Mouse (Mus musculus): Measurements from ENCODE around the gene Asprv1. TPM values are rescaled to one million over a fixed set of nuclear protein-coding genes. Genes with fewer than 3 reads are reported as not detected.

The Asprv1 gene
- polyA plus RNA-seq, 1 experiment from 2014 or later: 1.3 TPM

GRCm38 (mm10) chr6:86593146-86593897 lies 34.6 kb upstream of the Asprv1 start:
- Histone ChIP-seq H3K4me1 (replicated peaks) (no peaks in the 10 kb centered on the region), H3K36me3 (no peaks in the 10 kb centered on the region), H3K27me3 (no peaks in the 10 kb centered on the region; the same call in none of the 2 replicates), H3K27ac (no peak overlapping the region), H3K9ac (replicated peaks) (no peak overlapping the region), H3K9me3 (0 out of 2 replicates have a peak, but pooled peaks cover 5% of the 10 kb centered on the region), H3K4me2 (no peak overlapping the region), H3K4me3 (replicated peaks) (no peak overlapping the region)
- ATAC-seq (ENCODE audit: insufficient number of reproducible peaks, insufficient read depth, low FRiP score, low TSS enrichment, low read depth): no peak
- WGBS: 82% methylated on average over 10 of the region's 10 CpGs

- Histone ChIP-seq H3K4me3 (replicated peaks) (peak overlapping the region; percentile 17; the same call in 1 of the 2 replicates), H3K36me3 (no peaks in the 10 kb centered on the region), H3K27me3 (no peaks in the 10 kb centered on the region; the same call in none of the 2 replicates), H3K4me1 (replicated peaks) (no peaks in the 10 kb centered on the region), H3K27ac (no peak overlapping the region), H3K9me3 (0 out of 2 replicates have a peak, but pooled peaks cover 5% of the 10 kb centered on the region), H3K9ac (replicated peaks) (no peak overlapping the region), H3K4me2 (peak overlapping the region; percentile 31)
- WGBS: 17% methylated on average over 9 of the region's 9 CpGs
- no peak for ATAC-seq (ENCODE audit: insufficient number of reproducible peaks, insufficient read depth, low FRiP score, low TSS enrichment, low read depth)
Measured at GRCm38 (mm10) chr6:86594636-86595035, 33.3 kb upstream of the Asprv1 start.

- Histone ChIP-seq H3K9me3 (0 out of 2 replicates have a peak, but pooled peaks cover 4% of the 10 kb centered on the region), H3K4me1 (replicated peaks) (peaks cover 8% of the 10 kb centered on the region; the same call in 1 of the 2 replicates), H3K36me3 (no peaks in the 10 kb centered on the region), H3K9ac (replicated peaks) (no peak overlapping the region), H3K4me3 (replicated peaks) (no peak overlapping the region), H3K27ac (no peak overlapping the region), H3K27me3 (no peaks in the 10 kb centered on the region; the same call in none of the 2 replicates), H3K4me2 (no peak overlapping the region)
- ATAC-seq (ENCODE audit: insufficient number of reproducible peaks, insufficient read depth, low FRiP score, low TSS enrichment, low read depth): no peak
- WGBS: 84% methylated on average over 17 of the region's 17 CpGs
Measured at GRCm38 (mm10) chr6:86595865-86596440, 32.0 kb upstream of the Asprv1 start.

GRCm38 (mm10) chr6:86598742-86599193 lies 29.2 kb upstream of the Asprv1 start:
- 73% methylated on average over 5 of the region's 5 CpGs for WGBS
- 0 out of 2 replicates have a peak, but pooled peaks cover 6% of the 10 kb centered on the region for H3K9me3 ChIP-seq
- no peak overlapping the region for H3K4me3 ChIP-seq (replicated peaks)
- no peaks in the 10 kb centered on the region for H3K36me3 ChIP-seq
- H3K4me2 ChIP-seq: no peak overlapping the region
- H3K4me1 ChIP-seq (replicated peaks): peaks cover 8% of the 10 kb centered on the region; the same call in 1 of the 2 replicates
- H3K27me3 ChIP-seq: no peaks in the 10 kb centered on the region; the same call in none of the 2 replicates
- no peak overlapping the region for H3K9ac ChIP-seq (replicated peaks)
- H3K27ac ChIP-seq: no peak overlapping the region
- ATAC-seq (ENCODE audit: insufficient number of reproducible peaks, insufficient read depth, low FRiP score, low TSS enrichment, low read depth): no peak

GRCm38 (mm10) chr6:86599197-86599596 lies 28.8 kb upstream of the Asprv1 start:
- Histone ChIP-seq H3K27me3 (no peaks in the 10 kb centered on the region; the same call in none of the 2 replicates), H3K9me3 (0 out of 2 replicates have a peak, but pooled peaks cover 6% of the 10 kb centered on the region), H3K27ac (no peak overlapping the region), H3K4me3 (replicated peaks) (no peak overlapping the region), H3K4me1 (replicated peaks) (peaks cover 8% of the 10 kb centered on the region; the same call in 1 of the 2 replicates), H3K4me2 (no peak overlapping the region), H3K9ac (replicated peaks) (no peak overlapping the region), H3K36me3 (no peaks in the 10 kb centered on the region)
- no peak for ATAC-seq (ENCODE audit: insufficient number of reproducible peaks, insufficient read depth, low FRiP score, low TSS enrichment, low read depth)
- WGBS: 15% methylated on average over 4 of the region's 4 CpGs

- 0 out of 2 replicates have a peak overlapping the region, but pooled peaks have one; percentile 5 for H3K27ac ChIP-seq
- ATAC-seq (ENCODE audit: insufficient number of reproducible peaks, insufficient read depth, low FRiP score, low TSS enrichment, low read depth): 0 out of 2 replicates have a peak, but pooled peaks have one; percentile 34
- H3K27me3 ChIP-seq: no peaks in the 10 kb centered on the region; the same call in none of the 2 replicates
- H3K9me3 ChIP-seq: 0 out of 2 replicates have a peak, but pooled peaks cover 6% of the 10 kb centered on the region
- H3K4me1 ChIP-seq (replicated peaks): peaks cover 8% of the 10 kb centered on the region; the same call in 1 of the 2 replicates
- 66% methylated on average over 6 of the region's 6 CpGs for WGBS
- H3K9ac ChIP-seq (replicated peaks): no peak overlapping the region
- H3K36me3 ChIP-seq: no peaks in the 10 kb centered on the region
- H3K4me2 ChIP-seq: no peak overlapping the region
- H3K4me3 ChIP-seq (replicated peaks): no peak overlapping the region
Measured at GRCm38 (mm10) chr6:86599951-86600414, 28.0 kb upstream of the Asprv1 start.

GRCm38 (mm10) chr6:86605260-86605659 lies 22.7 kb upstream of the Asprv1 start:
- Histone ChIP-seq H3K27me3 (no peaks in the 10 kb centered on the region), H3K27ac (no peak overlapping the region), H3K4me1 (replicated peaks) (peaks cover 2% of the 10 kb centered on the region; the same call in 1 of the 2 replicates), H3K36me3 (no peaks in the 10 kb centered on the region), H3K9ac (replicated peaks) (no peak overlapping the region), H3K4me3 (replicated peaks) (no peak overlapping the region), H3K9me3 (0 out of 2 replicates have a peak, but pooled peaks cover 6% of the 10 kb centered on the region), H3K4me2 (no peak overlapping the region)
- no peak for ATAC-seq (ENCODE audit: insufficient number of reproducible peaks, insufficient read depth, low FRiP score, low TSS enrichment, low read depth)
- 58% methylated on average over 7 of the region's 7 CpGs for WGBS

GRCm38 (mm10) chr6:86606289-86606688 lies 21.7 kb upstream of the Asprv1 start:
- H3K27me3 ChIP-seq: no peaks in the 10 kb centered on the region
- 0 out of 2 replicates have a peak, but pooled peaks cover 5% of the 10 kb centered on the region for H3K4me1 ChIP-seq (replicated peaks)
- WGBS: 84% methylated on average over 4 of the region's 4 CpGs
- ATAC-seq (ENCODE audit: insufficient number of reproducible peaks, insufficient read depth, low FRiP score, low TSS enrichment, low read depth): no peak
- no peaks in the 10 kb centered on the region for H3K36me3 ChIP-seq
- H3K4me2 ChIP-seq: no peak overlapping the region
- no peak overlapping the region for H3K9ac ChIP-seq (replicated peaks)
- H3K27ac ChIP-seq: no peak overlapping the region
- H3K9me3 ChIP-seq: no peaks in the 10 kb centered on the region
- H3K4me3 ChIP-seq (replicated peaks): no peak overlapping the region

GRCm38 (mm10) chr6:86607471-86607870 lies 20.5 kb upstream of the Asprv1 start:
- 0 out of 2 replicates have a peak, but pooled peaks cover 5% of the 10 kb centered on the region for H3K4me1 ChIP-seq (replicated peaks)
- no peak overlapping the region for H3K4me2 ChIP-seq
- no peak for ATAC-seq (ENCODE audit: insufficient number of reproducible peaks, insufficient read depth, low FRiP score, low TSS enrichment, low read depth)
- H3K4me3 ChIP-seq (replicated peaks): no peak overlapping the region
- WGBS: 75% methylated on average over 6 of the region's 6 CpGs
- H3K27me3 ChIP-seq: no peaks in the 10 kb centered on the region; the same call in 1 of the 2 replicates
- H3K36me3 ChIP-seq: no peaks in the 10 kb centered on the region
- H3K9ac ChIP-seq (replicated peaks): no peak overlapping the region
- H3K9me3 ChIP-seq: no peaks in the 10 kb centered on the region
- H3K27ac ChIP-seq: no peak overlapping the region

- ATAC-seq (ENCODE audit: insufficient number of reproducible peaks, insufficient read depth, low FRiP score, low TSS enrichment, low read depth): no peak
- Histone ChIP-seq H3K4me3 (replicated peaks) (no peak overlapping the region), H3K4me1 (replicated peaks) (0 out of 2 replicates have a peak, but pooled peaks cover 5% of the 10 kb centered on the region), H3K9me3 (no peaks in the 10 kb centered on the region), H3K27me3 (no peaks in the 10 kb centered on the region; the same call in 1 of the 2 replicates), H3K27ac (no peak overlapping the region), H3K9ac (replicated peaks) (no peak overlapping the region), H3K4me2 (no peak overlapping the region), H3K36me3 (no peaks in the 10 kb centered on the region)
- 90% methylated on average over 6 of the region's 6 CpGs for WGBS
Measured at GRCm38 (mm10) chr6:86609235-86609634, 18.7 kb upstream of the Asprv1 start.

- H3K9ac ChIP-seq (replicated peaks): no peak overlapping the region
- no peak overlapping the region for H3K4me3 ChIP-seq (replicated peaks)
- no peak for ATAC-seq (ENCODE audit: insufficient number of reproducible peaks, insufficient read depth, low FRiP score, low TSS enrichment, low read depth)
- no peak overlapping the region for H3K27ac ChIP-seq
- 0 out of 2 replicates have a peak, but pooled peaks cover 5% of the 10 kb centered on the region for H3K4me1 ChIP-seq (replicated peaks)
- H3K4me2 ChIP-seq: no peak overlapping the region
- H3K27me3 ChIP-seq: peaks cover 7% of the 10 kb centered on the region
- no peaks in the 10 kb centered on the region for H3K36me3 ChIP-seq
- 54% methylated on average over 5 of the region's 5 CpGs for WGBS
- no peaks in the 10 kb centered on the region for H3K9me3 ChIP-seq
Measured at GRCm38 (mm10) chr6:86610714-86611113, 17.2 kb upstream of the Asprv1 start.
